Comparison of ENCODE assay signal across 15 mouse cellular contexts in genomic region chr8:118452445-118453103, GRCm38 (mm10).
DNase-seq lines count a peak whose midpoint lies in the region; ATAC-seq and TF ChIP-seq lines count a peak whose summit lies in the region.
"Had no signal": no experiment of that assay in that cellular context is flagged by ENCODE, and none has a peak within 500 bp of the region (broad histone marks: within the 10 kb centered on the region; RNA-seq: fewer than 3 reads in every experiment).

No protein-coding gene starts in this region.

- peak overlapping the region; percentile 41; the same call in 1 of the 2 replicates for H3K27ac ChIP-seq in hindbrain, postnatal 0 days
- H3K27ac ChIP-seq in hindbrain, embryonic 10.5 days = no peak overlapping the region
- no peak overlapping the region for H3K27ac ChIP-seq in kidney, embryonic 16.5 days (ENCODE audit: low read length)
- no peak overlapping the region for H3K27ac ChIP-seq in neural tube, embryonic 14.5 days (ENCODE audit: low read depth, low read length)
- no peak overlapping the region for H3K27ac ChIP-seq in midbrain, embryonic 13.5 days
- H3K27ac ChIP-seq: embryonic facial prominence, embryonic 15.5 days; forebrain, embryonic 10.5 days; liver, embryonic 15.5 days; stomach, embryonic 15.5 days had no signal

- no peak overlapping the region for H3K9ac ChIP-seq in hindbrain, postnatal 0 days (replicated peaks; ENCODE audit: low read length)
- H3K9ac ChIP-seq in kidney, embryonic 16.5 days (replicated peaks; ENCODE audit: low read length) = no peak overlapping the region
- H3K9ac ChIP-seq in neural tube, embryonic 14.5 days (replicated peaks; ENCODE audit: low read depth, low read length) = no peak overlapping the region
- H3K9ac ChIP-seq in midbrain, embryonic 13.5 days (replicated peaks) = no peak overlapping the region
- H3K9ac ChIP-seq: embryonic facial prominence, embryonic 15.5 days; liver, embryonic 15.5 days; stomach, embryonic 15.5 days had no signal

- H3K4me3 ChIP-seq in hindbrain, postnatal 0 days (ENCODE audit: low read length) = no peak overlapping the region
- H3K4me3 ChIP-seq in hindbrain, embryonic 10.5 days = no peak overlapping the region
- no peak overlapping the region for H3K4me3 ChIP-seq in kidney, embryonic 16.5 days (ENCODE audit: low read length)
- H3K4me3 ChIP-seq in neural tube, embryonic 14.5 days (ENCODE audit: low read depth, low read length) = no peak overlapping the region
- no peak overlapping the region for H3K4me3 ChIP-seq in midbrain, embryonic 13.5 days (replicated peaks)
- H3K4me3 ChIP-seq: embryonic facial prominence, embryonic 15.5 days; forebrain, embryonic 10.5 days; liver, embryonic 15.5 days; stomach, embryonic 15.5 days had no signal

- no peaks in the 10 kb centered on the region for H3K4me1 ChIP-seq in hindbrain, postnatal 0 days (ENCODE audit: insufficient read depth, low read length)
- no peaks in the 10 kb centered on the region for H3K4me1 ChIP-seq in hindbrain, embryonic 10.5 days (replicated peaks)
- no peaks in the 10 kb centered on the region for H3K4me1 ChIP-seq in kidney, embryonic 16.5 days (ENCODE audit: insufficient read depth, low read length)
- H3K4me1 ChIP-seq in neural tube, embryonic 14.5 days (ENCODE audit: control insufficient read depth, insufficient read depth, low read length) = no peaks in the 10 kb centered on the region
- no peaks in the 10 kb centered on the region for H3K4me1 ChIP-seq in midbrain, embryonic 13.5 days (replicated peaks)
- H3K4me1 ChIP-seq: embryonic facial prominence, embryonic 15.5 days; forebrain, embryonic 10.5 days; liver, embryonic 15.5 days; stomach, embryonic 15.5 days had no signal

- H3K27me3 ChIP-seq in hindbrain, postnatal 0 days (ENCODE audit: insufficient read depth, low read length) = no peaks in the 10 kb centered on the region
- no peaks in the 10 kb centered on the region for H3K27me3 ChIP-seq in hindbrain, embryonic 10.5 days (ENCODE audit: insufficient read depth, poor library complexity, severe bottlenecking)
- H3K27me3 ChIP-seq in kidney, embryonic 16.5 days (ENCODE audit: insufficient read depth, low read length) = no peaks in the 10 kb centered on the region
- H3K27me3 ChIP-seq in neural tube, embryonic 14.5 days (ENCODE audit: control insufficient read depth, insufficient read depth, low read length) = no peaks in the 10 kb centered on the region
- no peaks in the 10 kb centered on the region for H3K27me3 ChIP-seq in midbrain, embryonic 13.5 days
- H3K27me3 ChIP-seq: embryonic facial prominence, embryonic 15.5 days; liver, embryonic 15.5 days; stomach, embryonic 15.5 days had no signal

- no peak for TF ChIP-seq CTCF in hindbrain, postnatal 0 days (IDR thresholded peaks at IDR 0.05; ENCODE audit: low read depth)

- DNase-seq in hindbrain, postnatal 0 days (ENCODE audit: low spot score) = peak; percentile 44
- no peak for DNase-seq in hindbrain, embryonic 10.5 days (ENCODE audit: low spot score)
- peak; percentile 57 for DNase-seq in kidney, postnatal 14 days
- DNase-seq in heart, adult 9 months (ENCODE audit: low spot score in 2 of 2) = no peak
- DNase-seq: cerebellum, adult 2 months; gastrocnemius, postnatal 25 days; lung, postnatal 10 days had no signal

- no peaks in the 10 kb centered on the region for H3K9me3 ChIP-seq in hindbrain, postnatal 0 days (ENCODE audit: low read length)
- H3K9me3 ChIP-seq in hindbrain, embryonic 10.5 days = no peaks in the 10 kb centered on the region
- no peaks in the 10 kb centered on the region for H3K9me3 ChIP-seq in kidney, embryonic 16.5 days (ENCODE audit: low read length)
- no peaks in the 10 kb centered on the region for H3K9me3 ChIP-seq in neural tube, embryonic 14.5 days (ENCODE audit: control insufficient read depth, low read length)
- H3K9me3 ChIP-seq in midbrain, embryonic 13.5 days = no peaks in the 10 kb centered on the region
- H3K9me3 ChIP-seq: embryonic facial prominence, embryonic 15.5 days; forebrain, embryonic 10.5 days; liver, embryonic 15.5 days; stomach, embryonic 15.5 days had no signal

- 63% methylated on average over 11 of the region's 11 CpGs for WGBS in hindbrain, postnatal 0 days
- WGBS in hindbrain, embryonic 10.5 days = 85% methylated on average over 11 of the region's 11 CpGs
- WGBS in kidney, embryonic 16.5 days = 22% methylated on average over 11 of the region's 11 CpGs
- 23% methylated on average over 11 of the region's 11 CpGs for WGBS in neural tube, embryonic 14.5 days
- WGBS in midbrain, embryonic 13.5 days = 85% methylated on average over 11 of the region's 11 CpGs

- peak; percentile 40; the same call in 1 of the 2 replicates for ATAC-seq in hindbrain, postnatal 0 days
- ATAC-seq in kidney, embryonic 16.5 days (ENCODE audit: low FRiP score, low TSS enrichment) = peak; percentile 59; the same call in 1 of the 2 replicates
- peak; percentile 81; the same call in 1 of the 2 replicates for ATAC-seq in neural tube, embryonic 14.5 days (ENCODE audit: low read depth)
- ATAC-seq in midbrain, embryonic 13.5 days = no peak

- H3K36me3 ChIP-seq in hindbrain, postnatal 0 days (ENCODE audit: insufficient read depth, low read length) = no peaks in the 10 kb centered on the region
- no peaks in the 10 kb centered on the region for H3K36me3 ChIP-seq in hindbrain, embryonic 10.5 days
- no peaks in the 10 kb centered on the region for H3K36me3 ChIP-seq in kidney, embryonic 16.5 days (ENCODE audit: insufficient read depth, low read length)
- no peaks in the 10 kb centered on the region for H3K36me3 ChIP-seq in neural tube, embryonic 14.5 days (ENCODE audit: control insufficient read depth, insufficient read depth, low read length)
- H3K36me3 ChIP-seq in midbrain, embryonic 13.5 days = no peaks in the 10 kb centered on the region
- H3K36me3 ChIP-seq: embryonic facial prominence, embryonic 15.5 days; forebrain, embryonic 10.5 days; liver, embryonic 15.5 days; stomach, embryonic 15.5 days had no signal

- no peak overlapping the region for H3K4me2 ChIP-seq in hindbrain, postnatal 0 days (ENCODE audit: low read depth, low read length)
- no peak overlapping the region for H3K4me2 ChIP-seq in kidney, embryonic 16.5 days (replicated peaks; ENCODE audit: low read depth, low read length)
- no peak overlapping the region for H3K4me2 ChIP-seq in neural tube, embryonic 14.5 days (ENCODE audit: low read depth, low read length)
- no peak overlapping the region for H3K4me2 ChIP-seq in midbrain, embryonic 13.5 days (replicated peaks)
- H3K4me2 ChIP-seq: embryonic facial prominence, embryonic 15.5 days; heart, embryonic 11.5 days; liver, embryonic 15.5 days; stomach, embryonic 15.5 days had no signal

Comparison
In these comparisons a context has a peak if more than half of its experiments do, and no peak if none do; other contexts are left out.
1. DNase-seq: peak in hindbrain, postnatal 0 days (single experiment) and kidney, postnatal 14 days (single experiment); none in hindbrain, embryonic 10.5 days (single experiment) and heart, adult 9 months (0 of 2).